Mouse (Mus musculus): ENCODE data around the gene Ldlrad3. TPM values are rescaled to one million over a fixed set of nuclear protein-coding genes. Genes with fewer than 3 reads are reported as not detected.

Gene Ldlrad3
- total RNA-seq, 2 experiments from 2014 or later = 9.8 to 9.9 TPM

- DNase-seq = peak; percentile 39
These were observed 115.0 kb downstream of the Ldlrad3 start for GRCm38 (mm10) chr2:102071022-102071717.

GRCm38 (mm10) chr2:102064826-102065441, 121.3 kb downstream of the Ldlrad3 start:
- no peak for DNase-seq

- DNase-seq = no peak
These were observed 122.2 kb downstream of the Ldlrad3 start for GRCm38 (mm10) chr2:102063906-102064505.

- DNase-seq = no peak
These were observed 123.2 kb downstream of the Ldlrad3 start for GRCm38 (mm10) chr2:102062861-102063468.

GRCm38 (mm10) chr2:102061921-102062320, 124.3 kb downstream of the Ldlrad3 start:
- no peak for DNase-seq

- DNase-seq = no peak
These were observed 128.4 kb downstream of the Ldlrad3 start for GRCm38 (mm10) chr2:102057746-102058145.

GRCm38 (mm10) chr2:102057029-102057685, 129.0 kb downstream of the Ldlrad3 start:
- DNase-seq = no peak

- no peak for DNase-seq
These were observed 130.0 kb downstream of the Ldlrad3 start for GRCm38 (mm10) chr2:102056144-102056543.

GRCm38 (mm10) chr2:102052951-102053660, 133.1 kb downstream of the Ldlrad3 start:
- peak; percentile 66 for DNase-seq

- no peak for DNase-seq
These were observed 133.8 kb downstream of the Ldlrad3 start for GRCm38 (mm10) chr2:102052353-102052752.

- DNase-seq = no peak
These were observed 136.2 kb downstream of the Ldlrad3 start for GRCm38 (mm10) chr2:102049866-102050550.

- DNase-seq = no peak
These were observed 137.6 kb downstream of the Ldlrad3 start for GRCm38 (mm10) chr2:102048296-102049175.

GRCm38 (mm10) chr2:102046481-102046880, 139.7 kb downstream of the Ldlrad3 start:
- no peak for DNase-seq

- no peak for DNase-seq
These were observed 145.7 kb downstream of the Ldlrad3 start for GRCm38 (mm10) chr2:102040456-102040855.

- DNase-seq = no peak
These were observed 146.2 kb downstream of the Ldlrad3 start for GRCm38 (mm10) chr2:102040011-102040410.

- DNase-seq = no peak
These were observed 147.1 kb downstream of the Ldlrad3 start for GRCm38 (mm10) chr2:102038895-102039667.

GRCm38 (mm10) chr2:102038229-102038894, 147.8 kb downstream of the Ldlrad3 start:
- peak; percentile 66 for DNase-seq

GRCm38 (mm10) chr2:102036665-102037511, 149.3 kb downstream of the Ldlrad3 start:
- DNase-seq = peak; percentile 17
